Mouse (Mus musculus): ENCODE measurements at regions not wholly inside any gene's neighbourhood (a gene's known extent, or its start where the extent isn't known, plus 50 kb on each side); places are given as distances from the start of the nearest gene placed in this dataset.

DNA sequence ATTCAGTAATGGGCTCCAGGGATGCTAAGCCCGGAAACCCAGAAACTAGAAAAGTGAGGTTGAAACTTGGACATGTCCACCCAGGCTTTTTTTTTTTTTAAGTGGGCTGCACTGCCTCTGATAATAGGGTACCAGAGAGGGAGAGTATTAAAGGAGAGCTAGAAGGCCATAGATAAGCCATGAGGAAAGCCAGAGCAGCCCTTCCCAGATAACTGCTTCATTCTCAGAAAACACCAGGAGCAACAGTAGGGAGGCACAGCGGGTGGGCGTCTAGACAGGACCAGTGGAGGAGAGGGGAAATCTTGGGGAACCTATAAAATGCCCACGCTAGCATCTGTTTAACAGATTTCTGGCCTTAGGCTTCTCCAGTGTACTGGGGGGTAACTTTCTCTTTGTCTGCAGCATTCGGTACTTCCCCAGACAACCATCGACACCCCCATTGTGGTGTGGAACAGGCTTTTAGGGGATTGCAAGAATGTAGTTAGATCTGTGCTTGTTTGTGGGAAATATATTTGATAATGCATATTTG, 389.0 kb upstream of the Pmfbp1 start:
- H3K4me2 ChIP-seq (ENCODE audit: insufficient read depth, low read depth, poor library complexity, severe bottlenecking), result no peak overlapping the region
- no peak for DNase-seq (ENCODE audit: extremely low read depth)
- H3K79me2 ChIP-seq (replicated peaks; ENCODE audit: control insufficient read depth, extremely low read depth, insufficient read depth, poor library complexity, severe bottlenecking), result no peaks in the 10 kb centered on the region
- no peak overlapping the region for H3K4me3 ChIP-seq (replicated peaks in 1 of 3; ENCODE audit: low read depth in 2 of 3, low read length in 2 of 3, poor library complexity in 1 of 3)
- no peak overlapping the region for H3K27ac ChIP-seq (ENCODE audit: insufficient read depth, low read depth)
- no peaks in the 10 kb centered on the region for H3K27me3 ChIP-seq (replicated peaks)
- H3K4me1 ChIP-seq (ENCODE audit: control insufficient read depth in 1 of 2, insufficient read depth in 2 of 2), result no peaks in the 10 kb centered on the region
- TF ChIP-seq EP300 (IDR thresholded peaks at IDR 0.05; ENCODE audit: low read length) (no peak), MAX (IDR thresholded peaks at IDR 0.05; ENCODE audit: low read length) (no peak), UBTF (IDR thresholded peaks at IDR 0.05; ENCODE audit: low read depth, low read length) (no peak), ZC3H11A (IDR thresholded peaks at IDR 0.05; ENCODE audit: low read depth, low read length) (no peak), ELF1 (IDR thresholded peaks at IDR 0.05; ENCODE audit: low read depth, low read length) (no peak), ZNF384 (IDR thresholded peaks at IDR 0.05; ENCODE audit: low read depth, low read length) (no peak), MEF2A (IDR thresholded peaks at IDR 0.05; ENCODE audit: borderline replicate concordance, low read depth, low read length) (no peak), MYC (IDR thresholded peaks at IDR 0.05; ENCODE audit: low read depth, low read length) (no peak), JUND (conservative IDR thresholded peaks at IDR 0.05; ENCODE audit: low read depth, low read length) (no peak), POLR2A (IDR thresholded peaks at IDR 0.05; ENCODE audit: low read depth, low read length) (no peak), IRF4 (IDR thresholded peaks at IDR 0.05; ENCODE audit: low read depth, low read length) (no peak), CHD1 (IDR thresholded peaks at IDR 0.05; ENCODE audit: low read depth, low read length) (no peak), ETS1 (conservative IDR thresholded peaks at IDR 0.05; ENCODE audit: low read depth, low read length) (no peak), PAX5 (IDR thresholded peaks at IDR 0.05; ENCODE audit: low read length) (no peak), POLR2AphosphoS2 (IDR thresholded peaks at IDR 0.05; ENCODE audit: low read depth, low read length) (no peak), CHD2 (IDR thresholded peaks at IDR 0.05; ENCODE audit: low read length) (no peak), RAD21 (IDR thresholded peaks at IDR 0.05; ENCODE audit: low read depth, low read length) (no peak), USF1 (IDR thresholded peaks at IDR 0.05; ENCODE audit: low read depth, low read length) (no peak), KAT2A (IDR thresholded peaks at IDR 0.05; ENCODE audit: insufficient replicate concordance, low read length) (no peak), HCFC1 (IDR thresholded peaks at IDR 0.05; ENCODE audit: low read depth, low read length) (no peak)
- in situ Hi-C loops (cut with MboI; ENCODE audit: low pct_ligation_motif_present, low pct_unique_long_range_greater_than_20kb, low sequenced_read_pairs) (no loop called here), dilution Hi-C loops (cut with MboI; ENCODE audit: extremely low pct_ligation_motif_present, extremely low pct_unique_long_range_greater_than_20kb, low sequenced_read_pairs) (no loop called here)
- no peaks in the 10 kb centered on the region for H3K36me3 ChIP-seq (replicated peaks in 1 of 2; ENCODE audit: control insufficient read depth in 1 of 2, insufficient read depth in 1 of 2, low read length in 1 of 2)
- no peaks in the 10 kb centered on the region for H3K9me3 ChIP-seq (replicated peaks; ENCODE audit: low read length)
- no peak overlapping the region for H3K9ac ChIP-seq (ENCODE audit: insufficient read depth, low read depth)

DNA sequence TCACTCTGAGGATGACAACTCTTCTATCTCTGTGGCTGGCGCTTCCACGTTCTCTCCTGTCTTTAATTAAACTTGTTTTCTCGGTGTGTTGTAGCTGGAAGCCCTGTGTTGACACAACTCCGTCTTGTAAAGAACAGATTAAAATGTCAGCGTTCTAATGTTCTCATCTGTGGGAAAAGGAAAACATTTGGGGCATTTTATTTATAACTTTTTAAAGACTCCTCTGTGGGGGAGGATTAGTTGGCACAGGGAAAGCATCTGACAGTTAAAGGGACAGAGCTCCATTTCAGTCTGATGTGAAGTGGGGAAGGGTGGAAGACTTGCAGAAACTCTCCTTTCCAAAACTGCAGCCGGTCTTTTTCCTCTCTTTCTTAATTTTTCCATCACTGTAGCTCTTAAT, 388.1 kb upstream of the Pmfbp1 start:
- H3K9me3 ChIP-seq (replicated peaks; ENCODE audit: low read length), result no peaks in the 10 kb centered on the region
- no peak overlapping the region for H3K9ac ChIP-seq (ENCODE audit: insufficient read depth, low read depth)
- TF ChIP-seq IRF4 (IDR thresholded peaks at IDR 0.05; ENCODE audit: low read depth, low read length), result no peak
- TF ChIP-seq UBTF (IDR thresholded peaks at IDR 0.05; ENCODE audit: low read depth, low read length), result no peak
- no peak for TF ChIP-seq MAFK (IDR thresholded peaks at IDR 0.05; ENCODE audit: insufficient replicate concordance, low read length)
- no peak for TF ChIP-seq BHLHE40 (IDR thresholded peaks at IDR 0.05; ENCODE audit: low read depth, low read length)
- TF ChIP-seq GABPA (IDR thresholded peaks at IDR 0.05; ENCODE audit: insufficient replicate concordance, low read depth, low read length), result no peak
- TF ChIP-seq ETS1 (conservative IDR thresholded peaks at IDR 0.05; ENCODE audit: low read depth, low read length), result no peak
- TF ChIP-seq CTCF (conservative IDR thresholded peaks at IDR 0.05 in 1 of 2, IDR thresholded peaks at IDR 0.05 in 1 of 2; ENCODE audit: low read depth in 2 of 2, low read length in 2 of 2), result no peak
- no peak for TF ChIP-seq ZKSCAN1 (IDR thresholded peaks at IDR 0.05; ENCODE audit: borderline replicate concordance, low read depth, low read length)
- no peak for TF ChIP-seq SIN3A (IDR thresholded peaks at IDR 0.05; ENCODE audit: low read length)
- TF ChIP-seq EP300 (IDR thresholded peaks at IDR 0.05; ENCODE audit: low read length), result no peak
- no peak for TF ChIP-seq POLR2AphosphoS2 (IDR thresholded peaks at IDR 0.05; ENCODE audit: low read depth, low read length)
- TF ChIP-seq ZNF384 (IDR thresholded peaks at IDR 0.05; ENCODE audit: low read depth, low read length), result no peak
- no peak for TF ChIP-seq PAX5 (IDR thresholded peaks at IDR 0.05; ENCODE audit: low read length)
- TF ChIP-seq JUND (conservative IDR thresholded peaks at IDR 0.05; ENCODE audit: low read depth, low read length), result no peak
- no peak for TF ChIP-seq TCF12 (IDR thresholded peaks at IDR 0.05; ENCODE audit: low read depth, low read length)
- no peak for TF ChIP-seq ZC3H11A (IDR thresholded peaks at IDR 0.05; ENCODE audit: low read depth, low read length)
- no peak overlapping the region for H3K4me3 ChIP-seq (replicated peaks in 1 of 3; ENCODE audit: low read depth in 2 of 3, low read length in 2 of 3, poor library complexity in 1 of 3)
- no peak overlapping the region for H3K27ac ChIP-seq (ENCODE audit: insufficient read depth, low read depth)
- dilution Hi-C loops (cut with MboI; ENCODE audit: extremely low pct_ligation_motif_present, extremely low pct_unique_long_range_greater_than_20kb, low sequenced_read_pairs), result no loop called here
- no peaks in the 10 kb centered on the region for H3K36me3 ChIP-seq (replicated peaks in 1 of 2; ENCODE audit: control insufficient read depth in 1 of 2, insufficient read depth in 1 of 2, low read length in 1 of 2)
- no peak for DNase-seq (ENCODE audit: extremely low read depth)
- no peaks in the 10 kb centered on the region for H3K4me1 ChIP-seq (ENCODE audit: control insufficient read depth in 1 of 2, insufficient read depth in 2 of 2)
- H3K27me3 ChIP-seq (replicated peaks), result no peaks in the 10 kb centered on the region
- in situ Hi-C loops (cut with MboI; ENCODE audit: low pct_ligation_motif_present, low pct_unique_long_range_greater_than_20kb, low sequenced_read_pairs), result no loop called here
- H3K4me2 ChIP-seq (ENCODE audit: insufficient read depth, low read depth, poor library complexity, severe bottlenecking), result no peak overlapping the region
- no peaks in the 10 kb centered on the region for H3K79me2 ChIP-seq (replicated peaks; ENCODE audit: control insufficient read depth, extremely low read depth, insufficient read depth, poor library complexity, severe bottlenecking)

All from CH12.LX (cell line).